Mouse (Mus musculus) heart, adult 9 months (tissue): Measurements from ENCODE around the gene Prnd.

Experiments used
- DNase-seq, 2 experiments: peaks; one replicate each; pipeline ENCODE4 v3.0.0; 2022; ENCODE audit warnings: low spot score in 2 of 2

The Prnd gene

GRCm38 (mm10) chr2:131950598-131951095 is at the start of gene Prnd:
Prnd (plus strand) TSS chr2:131950861.
- peak in 1 of 2 experiments; percentile 39 for DNase-seq

GRCm38 (mm10) chr2:131902423-131902822 is 48.2 kb upstream of the Prnd start:
- no peak for DNase-seq

GRCm38 (mm10) chr2:131902867-131903266 is 47.8 kb upstream of the Prnd start:
- peak; percentile 72 to 76 for DNase-seq

- DNase-seq: no peak
These were observed 45.6 kb upstream of the Prnd start for GRCm38 (mm10) chr2:131905025-131905424.

GRCm38 (mm10) chr2:131905776-131906175 is 44.9 kb upstream of the Prnd start:
- DNase-seq: no peak

GRCm38 (mm10) chr2:131906266-131906665 is 44.4 kb upstream of the Prnd start:
- DNase-seq: no peak

GRCm38 (mm10) chr2:131906846-131907245 is 43.8 kb upstream of the Prnd start:
- peak in 1 of 2 experiments; percentile 33 for DNase-seq

- no peak for DNase-seq
These were observed 43.4 kb upstream of the Prnd start for GRCm38 (mm10) chr2:131907311-131907710.

GRCm38 (mm10) chr2:131908351-131908861 is 42.3 kb upstream of the Prnd start:
- peak in 1 of 2 experiments; percentile 55 for DNase-seq

- DNase-seq: no peak
These were observed 41.8 kb upstream of the Prnd start for GRCm38 (mm10) chr2:131908906-131909305.

GRCm38 (mm10) chr2:131909683-131910572 is 40.7 kb upstream of the Prnd start, which contains the start of the genes Prnp and Prn:
Prnp (plus strand) TSS chr2:131909928.
Prn (plus strand) TSS chr2:131909957.
- peak; percentile 84 to 86 for DNase-seq

GRCm38 (mm10) chr2:131910847-131911246 is 39.8 kb upstream of the Prnd start:
- DNase-seq: no peak

- DNase-seq: no peak
These were observed 39.3 kb upstream of the Prnd start for GRCm38 (mm10) chr2:131911341-131911740.

GRCm38 (mm10) chr2:131912526-131913258 is 38.0 kb upstream of the Prnd start:
- no peak for DNase-seq

- DNase-seq: no peak
These were observed 18.3 kb upstream of the Prnd start for GRCm38 (mm10) chr2:131932275-131932902.

GRCm38 (mm10) chr2:131933013-131933412 is 17.6 kb upstream of the Prnd start:
- DNase-seq: no peak

GRCm38 (mm10) chr2:131933598-131933997 is 17.1 kb upstream of the Prnd start:
- DNase-seq: no peak

GRCm38 (mm10) chr2:131934243-131934642 is 16.4 kb upstream of the Prnd start:
- no peak for DNase-seq

GRCm38 (mm10) chr2:131935390-131936105 is 15.1 kb upstream of the Prnd start:
- peak; percentile 60 to 67 for DNase-seq

GRCm38 (mm10) chr2:131936410-131936809 is 14.3 kb upstream of the Prnd start:
- DNase-seq: no peak
